Mouse (Mus musculus) right cerebral cortex, adult 18-20 months (tissue): ENCODE results near the gene Chd2.

ENCODE experiments used
- DNase-seq: peaks from one replicate; pipeline ENCODE4 v3.0.0; 2022; ENCODE audit warnings: mixed read lengths

Chd2 gene

DNA sequence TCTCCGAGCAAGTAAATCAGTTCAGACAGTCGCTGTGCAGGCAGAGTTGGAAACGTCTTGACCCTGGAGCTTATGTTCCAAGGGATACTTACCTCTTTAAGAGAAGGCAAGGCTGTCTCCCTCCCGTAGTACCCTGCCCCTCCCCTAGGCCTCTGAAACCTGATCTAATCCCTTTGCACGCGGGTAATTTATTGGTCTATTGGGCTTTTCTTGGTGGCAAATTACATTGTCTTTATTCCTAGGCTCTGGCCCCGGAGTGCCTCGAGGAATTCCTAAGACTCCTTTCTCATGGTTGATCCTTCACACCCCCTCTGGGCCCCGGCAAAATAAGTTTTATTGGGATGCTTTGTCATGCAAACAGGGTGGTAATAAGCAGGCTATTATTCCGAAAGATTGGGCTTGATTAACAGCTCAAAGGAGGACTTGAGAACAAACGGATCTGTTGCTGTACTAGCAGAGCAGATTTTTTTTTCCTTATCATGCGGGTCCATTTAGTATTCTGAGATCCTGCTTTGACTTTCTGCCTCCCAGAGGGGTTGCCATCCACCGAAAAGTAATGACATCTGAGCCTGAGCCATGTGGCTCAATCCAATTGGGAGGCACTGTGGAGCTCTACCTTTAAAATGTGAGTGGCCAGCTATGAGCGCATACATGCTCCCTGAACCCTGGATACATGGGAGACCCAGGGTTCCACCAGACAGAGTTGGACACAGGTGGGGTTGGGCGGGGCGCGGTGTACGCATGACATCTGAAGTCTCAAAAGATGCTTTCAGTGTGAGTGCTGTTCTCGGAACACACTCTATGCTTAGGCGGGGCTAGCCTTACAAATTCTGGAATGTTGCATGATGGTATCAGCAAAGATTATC lies 141.3 kb downstream of the Chd2 start:
- no peak for DNase-seq

DNA sequence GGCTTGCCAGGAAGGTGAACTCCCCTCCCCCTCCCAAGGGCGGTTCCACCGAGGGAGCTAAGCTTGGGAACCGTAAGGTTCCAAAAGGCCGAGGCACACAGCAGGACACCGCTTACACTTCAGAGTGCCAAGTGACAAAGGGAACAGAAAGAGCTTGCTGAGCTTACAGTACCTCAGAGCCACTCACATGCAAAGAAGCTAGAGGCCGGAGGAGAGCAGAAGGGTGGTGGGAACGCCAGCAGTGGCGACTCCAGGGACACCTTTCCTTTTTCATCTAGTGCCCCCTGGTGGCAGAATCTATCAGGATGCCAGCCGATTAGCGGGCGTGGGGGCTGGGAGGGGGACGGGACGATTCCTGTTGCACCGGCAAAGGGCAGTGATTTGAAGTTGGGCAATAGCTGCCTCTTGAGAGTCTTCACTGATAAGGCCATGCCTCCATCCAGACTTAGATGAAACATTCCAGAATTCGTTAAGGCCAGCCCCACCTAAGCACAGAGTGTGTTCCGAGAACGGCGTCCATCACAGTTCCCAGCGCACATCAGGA lies 142.1 kb downstream of the Chd2 start:
- DNase-seq: peak; percentile 77

DNA sequence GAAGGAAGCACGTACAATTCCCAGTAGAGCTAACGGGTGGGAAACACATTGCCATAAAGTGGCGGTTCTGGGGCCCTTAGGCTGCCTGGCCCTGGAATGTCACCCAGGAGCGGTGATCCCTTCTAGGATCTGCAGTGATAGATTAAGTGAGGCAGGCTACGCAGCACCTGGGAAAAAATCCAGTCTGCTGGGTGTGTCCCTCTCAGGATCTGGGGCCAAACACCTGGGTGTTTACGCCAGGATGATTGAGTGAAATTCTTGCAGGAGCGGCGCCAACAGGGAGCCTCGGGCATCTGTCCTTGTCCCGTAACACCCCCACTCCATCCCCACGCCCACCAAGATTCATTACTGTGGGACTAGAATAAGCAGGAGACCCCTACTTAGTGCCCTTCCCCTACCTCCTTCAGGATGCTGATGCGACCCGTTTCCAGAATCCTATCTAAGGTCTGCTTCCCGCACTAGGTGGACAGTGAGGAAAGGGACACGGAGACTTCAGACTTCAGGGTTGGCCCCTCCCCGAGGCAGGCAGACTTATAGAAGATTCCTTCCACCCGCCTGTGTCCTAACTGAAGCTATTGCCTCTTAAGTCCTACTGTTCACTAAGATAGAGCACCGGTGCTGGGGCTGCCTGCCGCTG lies 142.7 kb downstream of the Chd2 start:
- no peak for DNase-seq

DNA sequence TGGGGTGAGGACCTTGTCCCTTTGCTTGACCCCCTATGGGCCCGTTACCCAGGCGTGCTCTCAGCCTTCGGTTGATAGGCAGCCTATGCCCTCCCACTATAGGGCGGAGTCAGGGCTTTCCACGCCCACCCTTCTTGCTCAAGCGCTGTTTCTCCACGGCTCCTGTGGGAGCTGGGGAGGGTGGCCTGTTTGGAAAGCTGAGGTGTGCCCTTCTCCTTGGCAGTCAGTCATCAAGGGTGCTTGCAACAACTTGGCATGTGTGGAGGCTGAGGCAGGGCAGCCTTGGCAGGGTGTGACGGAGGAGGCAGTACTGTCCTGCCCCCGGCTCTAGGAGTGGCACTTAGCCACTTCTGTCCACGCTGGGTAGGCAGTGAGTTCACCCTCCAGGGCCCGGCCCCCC lies 143.3 kb downstream of the Chd2 start:
- peak; percentile 64 for DNase-seq

DNA sequence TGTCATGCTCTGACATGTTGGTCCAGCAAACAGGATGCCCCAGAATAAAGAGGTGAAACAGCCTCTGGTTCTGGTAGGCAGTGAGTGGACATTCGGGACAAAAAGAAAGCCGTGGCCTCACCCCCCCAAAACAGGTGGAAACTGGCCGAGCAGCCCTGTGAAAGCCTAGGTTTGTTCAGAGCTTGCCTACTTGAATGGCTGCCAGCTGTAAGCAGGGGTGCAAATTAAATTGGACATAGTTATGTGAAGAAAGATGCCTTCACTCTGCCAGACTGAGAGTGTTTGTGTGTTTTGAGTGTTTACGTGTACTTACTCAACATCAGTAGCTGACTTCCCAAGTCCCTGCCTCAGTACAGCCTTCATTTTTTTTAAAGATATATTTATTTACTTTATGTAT lies 147.6 kb downstream of the Chd2 start:
- no peak for DNase-seq

DNA sequence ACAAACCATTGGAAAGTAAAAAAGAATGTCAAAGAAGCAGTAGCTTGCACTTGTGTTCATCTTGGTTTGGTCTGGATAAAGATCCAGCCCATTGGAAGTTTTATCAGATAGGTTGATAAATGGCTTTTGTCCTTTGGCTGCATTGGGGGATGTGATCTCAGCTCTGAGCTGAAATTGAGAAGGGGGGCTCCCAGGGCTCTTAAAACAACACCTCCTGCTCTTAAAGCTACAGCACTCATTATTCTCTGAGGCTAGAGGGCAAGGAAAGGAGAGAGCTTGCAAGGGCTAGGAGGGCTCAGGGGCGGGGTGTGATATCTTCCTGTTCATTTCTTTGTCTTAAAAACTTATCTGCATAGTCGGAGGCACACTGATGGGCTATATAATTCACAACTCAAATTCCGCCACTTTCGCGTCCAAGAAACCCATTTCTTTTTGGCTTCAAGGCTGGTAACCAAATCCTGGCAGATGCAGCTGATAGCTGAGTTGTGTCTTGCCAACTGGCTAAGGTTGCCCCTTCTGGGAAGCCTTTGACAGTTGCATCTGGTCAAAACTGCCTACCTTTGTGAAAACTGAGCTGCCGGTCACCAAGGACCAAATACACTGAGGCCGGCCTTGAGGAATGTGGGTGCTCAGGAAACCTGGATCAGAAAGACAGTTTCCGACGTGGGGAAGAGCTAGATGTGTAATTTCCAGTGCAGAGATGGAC lies 148.2 kb downstream of the Chd2 start:
- DNase-seq: no peak

DNA sequence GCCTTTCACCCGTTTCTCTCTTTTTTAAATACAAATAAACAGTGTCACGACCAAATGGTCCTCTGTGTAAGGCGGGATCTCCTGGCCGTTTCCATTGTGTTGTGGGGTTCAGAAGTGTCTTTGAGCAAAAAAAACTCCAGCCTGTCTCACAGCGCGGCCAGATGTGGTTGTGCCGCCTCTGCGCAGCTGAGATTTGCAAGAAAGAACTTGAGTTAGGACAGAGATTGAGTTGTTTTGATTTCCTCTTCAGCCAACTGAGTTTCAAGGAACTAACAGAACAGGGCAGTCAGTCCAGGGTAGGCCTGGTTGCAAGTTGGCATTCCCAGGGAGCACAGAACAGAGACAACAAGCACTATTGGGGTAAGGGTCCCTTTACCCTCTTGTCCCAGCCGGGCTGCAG lies 149.3 kb downstream of the Chd2 start:
- DNase-seq: no peak

DNA sequence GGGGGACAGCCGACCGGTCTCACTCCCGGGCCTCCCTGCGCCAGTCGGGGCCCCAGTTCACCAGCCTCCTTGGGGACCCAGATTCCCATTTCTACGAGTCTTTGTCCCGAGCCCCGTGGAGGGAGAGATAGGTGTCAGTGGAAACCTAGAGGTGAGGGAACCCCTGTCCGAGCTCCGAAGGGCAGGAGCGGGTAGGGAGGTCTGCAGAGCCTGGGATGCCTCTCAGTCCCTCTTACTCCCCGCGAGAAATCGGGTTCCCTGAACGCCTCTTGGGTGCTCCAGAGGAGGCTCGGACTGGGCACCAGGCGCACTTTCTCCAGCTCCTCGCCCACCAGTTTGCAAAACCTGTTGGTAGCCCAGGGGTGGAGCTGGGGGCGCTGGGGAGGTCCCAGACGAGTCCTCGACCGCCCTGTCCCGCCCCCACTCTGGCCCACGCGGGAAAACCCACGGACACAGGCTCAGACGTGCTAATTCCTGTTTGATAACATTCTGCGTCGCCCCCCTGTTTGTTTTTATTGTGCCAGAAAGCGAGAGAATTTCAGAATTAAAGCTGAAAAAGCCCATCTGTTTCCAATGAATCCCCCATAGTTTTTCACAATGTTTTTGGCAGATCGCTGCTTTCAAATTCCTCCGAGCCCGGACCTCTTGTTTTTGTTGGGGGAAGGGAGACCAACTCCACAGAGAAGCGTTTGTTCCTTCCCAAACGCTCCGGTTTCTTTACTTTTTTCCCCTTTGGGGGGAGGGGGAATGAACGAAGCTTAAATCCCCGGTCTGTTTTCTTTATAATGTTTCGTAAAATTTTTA lies 149.9 kb downstream of the Chd2 start:
- DNase-seq: no peak

DNA sequence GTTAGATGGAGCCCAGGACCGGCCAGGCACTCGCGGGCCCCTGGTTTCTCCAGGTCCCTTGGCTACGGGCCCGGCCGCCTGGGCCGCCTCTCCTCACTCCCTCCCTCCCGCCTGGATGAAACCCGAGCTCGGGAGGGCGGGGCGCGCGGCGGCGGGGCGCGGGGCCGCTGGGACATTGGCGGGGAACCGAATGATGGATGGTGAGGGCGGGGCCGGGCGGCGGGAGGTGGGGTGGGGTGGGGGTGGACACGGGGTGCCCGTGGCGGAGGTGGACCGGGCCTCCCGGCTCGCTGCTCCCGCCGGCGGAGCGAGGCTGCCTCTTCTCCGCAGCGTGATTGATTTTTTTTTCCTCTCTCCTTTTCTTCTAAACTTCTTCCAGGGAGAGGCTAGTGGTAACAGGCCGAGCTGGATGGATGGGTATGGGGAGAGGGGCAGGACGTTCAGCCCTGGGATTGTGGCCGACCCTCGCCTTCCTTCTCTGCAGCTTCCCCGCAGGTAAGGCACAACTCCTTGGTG lies 150.6 kb downstream of the Chd2 start:
- DNase-seq: peak; percentile 82

DNA sequence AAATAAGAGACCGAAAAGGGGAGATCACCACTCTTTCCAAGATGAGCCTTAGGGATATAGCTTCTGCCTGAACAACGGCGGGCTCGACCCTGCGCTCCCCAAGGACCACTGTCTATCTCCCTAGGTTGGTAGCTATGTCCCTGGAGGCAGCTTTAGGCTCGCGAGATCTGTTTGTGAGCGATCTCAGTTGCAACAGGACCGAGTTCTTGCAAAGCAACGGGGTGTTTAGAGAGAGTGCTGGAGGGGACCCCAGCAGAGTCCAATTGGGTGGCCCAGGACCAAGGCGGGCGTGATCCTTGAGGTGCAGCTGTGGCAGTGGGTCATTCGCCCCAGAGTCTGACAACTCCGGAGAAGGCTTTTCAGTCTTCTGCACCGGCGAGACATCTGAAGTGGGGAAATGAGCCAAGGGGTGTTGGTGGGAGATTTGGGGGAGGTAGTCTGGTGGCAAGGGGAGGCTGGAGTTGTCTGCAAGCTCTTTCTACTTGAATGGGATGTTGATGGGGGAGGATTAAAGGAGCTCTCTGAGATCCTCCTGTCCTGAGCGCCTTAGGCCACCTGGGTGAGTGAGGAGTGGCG lies 151.1 kb downstream of the Chd2 start:
- DNase-seq: no peak

DNA sequence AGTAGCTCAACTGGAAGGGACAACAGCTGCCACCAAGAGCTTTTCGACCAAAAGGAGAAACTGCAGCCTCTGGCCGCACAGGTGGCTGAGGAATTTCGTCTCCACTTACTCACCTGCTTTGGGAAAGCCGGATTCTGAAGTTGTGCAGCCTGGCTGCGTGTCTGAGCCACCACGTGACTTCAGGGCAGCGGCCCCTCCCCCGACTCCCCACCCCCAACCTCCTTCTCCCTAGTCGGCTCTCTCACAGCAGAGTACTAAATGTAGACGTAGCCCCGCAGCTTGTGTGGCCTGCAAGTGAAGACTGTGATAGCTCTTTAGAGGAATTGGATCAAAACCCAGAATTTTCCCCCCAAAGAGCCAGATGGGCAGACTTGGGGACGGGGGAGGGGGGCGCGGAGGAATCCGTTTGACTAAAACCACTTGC lies 151.7 kb downstream of the Chd2 start:
- DNase-seq: no peak

DNA sequence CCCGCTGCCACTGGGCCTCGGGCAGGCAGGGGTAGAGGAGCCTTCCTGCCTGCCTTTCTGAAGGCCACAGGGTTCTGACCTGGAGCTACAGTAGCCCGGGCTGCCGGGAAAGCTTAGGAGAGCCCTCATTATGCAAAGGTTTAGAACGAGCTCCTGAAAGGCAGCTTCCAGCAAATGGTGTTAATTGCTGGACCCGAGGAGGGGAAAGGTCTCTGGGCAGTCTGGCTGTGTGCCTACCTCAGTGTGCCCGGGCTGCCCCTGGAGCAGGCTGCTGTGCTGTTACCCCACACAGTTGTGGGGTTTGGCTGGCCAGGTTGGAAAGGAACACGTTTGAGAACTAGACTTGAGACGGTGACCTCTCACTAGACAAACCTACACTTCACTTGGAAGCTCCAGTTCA lies 152.2 kb downstream of the Chd2 start:
- DNase-seq: no peak

DNA sequence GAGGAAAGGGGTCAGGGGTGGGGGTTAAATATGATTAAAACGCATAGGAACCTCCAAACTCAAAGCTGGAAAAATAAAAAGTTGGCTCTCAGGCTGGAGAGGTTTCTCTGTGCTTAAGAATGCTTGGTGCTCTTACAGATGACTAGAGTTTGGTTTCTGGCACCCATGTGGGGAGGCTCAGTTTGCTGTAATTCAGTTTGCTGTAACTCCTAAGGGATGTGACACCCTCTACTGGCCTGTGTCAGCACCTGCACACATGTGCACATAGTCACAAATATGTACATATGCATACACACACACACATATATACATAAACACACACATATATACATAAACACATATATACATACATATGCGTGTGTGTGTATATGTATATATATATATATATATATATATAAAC lies 152.8 kb downstream of the Chd2 start:
- no peak for DNase-seq

DNA sequence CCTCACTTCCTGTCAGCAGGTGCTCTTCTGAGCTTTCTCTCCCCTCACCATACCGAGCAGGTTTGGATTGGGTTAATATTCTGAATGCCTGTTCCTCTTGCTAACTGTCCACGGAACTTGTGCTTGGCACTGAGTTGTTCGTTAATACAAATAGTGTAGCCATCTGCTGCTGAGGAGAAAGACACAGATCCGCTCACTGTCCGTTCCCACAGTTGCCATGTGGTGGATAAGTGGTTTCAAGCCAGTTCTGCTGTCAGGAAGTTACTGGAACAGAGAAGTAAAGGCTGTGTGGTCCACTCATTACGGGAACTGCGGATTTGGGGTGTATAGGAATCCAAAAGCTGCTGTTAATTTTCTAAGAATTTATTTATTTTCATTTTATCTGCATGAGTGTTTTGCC lies 158.8 kb downstream of the Chd2 start:
- no peak for DNase-seq

DNA sequence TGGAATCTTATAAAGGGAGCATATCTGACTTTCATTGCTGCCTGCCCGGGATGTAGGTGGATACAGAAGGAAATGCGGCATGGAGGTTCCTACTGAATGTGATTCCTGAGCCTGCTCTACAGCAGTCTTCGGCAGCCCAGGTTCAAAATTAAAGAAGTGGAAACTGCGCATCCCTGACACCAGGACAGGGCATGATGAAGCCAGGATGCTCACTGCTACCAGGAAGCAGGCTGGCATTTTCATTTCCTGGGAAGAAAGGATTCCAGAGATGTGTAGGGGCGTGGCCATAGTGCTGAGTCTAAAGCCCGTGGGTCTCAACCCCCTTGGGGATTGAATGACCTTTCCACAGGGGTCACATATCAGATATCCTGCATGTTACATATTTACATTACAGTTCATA lies 163.6 kb downstream of the Chd2 start:
- DNase-seq: no peak

DNA sequence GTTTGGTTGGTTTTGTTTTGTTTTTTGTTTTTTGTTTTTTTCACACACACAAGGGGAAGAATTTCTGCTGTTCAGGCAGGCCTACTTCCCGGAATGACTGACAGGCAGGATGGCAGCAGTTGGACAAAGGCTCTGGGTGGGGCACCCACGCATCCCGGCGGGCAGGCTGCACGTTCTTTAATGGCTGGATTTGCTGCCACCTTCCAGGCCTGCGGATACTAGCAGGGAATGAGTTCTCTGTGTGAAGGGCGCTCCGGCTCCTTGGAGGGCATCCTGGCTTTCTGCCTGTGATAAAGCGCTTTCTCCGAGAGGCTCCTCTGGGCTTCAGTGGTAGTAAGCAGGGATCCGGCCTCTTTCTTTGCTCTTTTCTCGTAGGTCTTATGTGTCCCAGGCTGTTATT lies 164.3 kb downstream of the Chd2 start:
- no peak for DNase-seq
